ENCODE assay signal across 13 mouse cellular contexts in genomic region chr6:72096217-72096616, GRCm38 (mm10). TPM values are rescaled to one million over a fixed set of nuclear protein-coding genes. Genes with fewer than 3 reads are reported as not detected.
DNase-seq lines count a peak whose midpoint lies in the region; ATAC-seq and TF ChIP-seq lines count a peak whose summit lies in the region.
"Had no signal": no experiment of that assay in that cellular context is flagged by ENCODE, and none has a peak within 500 bp of the region (broad histone marks: within the 10 kb centered on the region; RNA-seq: fewer than 3 reads in every experiment).

No protein-coding gene starts in this region.

- 0 out of 2 replicates have a peak overlapping the region, but pooled peaks have one; percentile 9 for H3K9ac ChIP-seq in hindbrain, embryonic 11.5 days (ENCODE audit: low read depth, low read length)
- H3K9ac ChIP-seq in hindbrain, embryonic 14.5 days: no peak overlapping the region
- H3K9ac ChIP-seq in lung, postnatal 0 days (replicated peaks; ENCODE audit: low read depth): no peak overlapping the region
- H3K9ac ChIP-seq in embryonic facial prominence, embryonic 14.5 days (ENCODE audit: low read depth, low read length): no peak overlapping the region
- H3K9ac ChIP-seq: embryonic facial prominence, embryonic 15.5 days had no signal

- DNase-seq in hindbrain, embryonic 11.5 days (ENCODE audit: low spot score): no peak
- DNase-seq in hindbrain, embryonic 14.5 days (ENCODE audit: low spot score): no peak
- peak; percentile 23 for DNase-seq in lung, postnatal 0 days (ENCODE audit: low spot score)
- DNase-seq in lung, postnatal 14 days: no peak
- DNase-seq in embryonic facial prominence, embryonic 14.5 days (ENCODE audit: low spot score): no peak
- DNase-seq in embryo, embryonic 10.5 days (ENCODE audit: low spot score): no peak
- no peak for DNase-seq in adrenal gland, postnatal 25 days
- DNase-seq: adrenal gland, adult 8-10 months; cerebellum, adult 11 months; thymus, postnatal 4 days had no signal

- no peaks in the 10 kb centered on the region for H3K36me3 ChIP-seq in hindbrain, embryonic 11.5 days (ENCODE audit: control insufficient read depth, insufficient read depth, low read length)
- H3K36me3 ChIP-seq in hindbrain, embryonic 14.5 days (replicated peaks; ENCODE audit: control insufficient read depth, insufficient read depth): no peaks in the 10 kb centered on the region
- H3K36me3 ChIP-seq in lung, postnatal 0 days (ENCODE audit: insufficient read depth, low read length): no peaks in the 10 kb centered on the region
- no peaks in the 10 kb centered on the region for H3K36me3 ChIP-seq in embryonic facial prominence, embryonic 14.5 days (ENCODE audit: control insufficient read depth, insufficient read depth, low read length)
- no peaks in the 10 kb centered on the region for H3K36me3 ChIP-seq in macrophage (ENCODE audit: inconsistent target)
- H3K36me3 ChIP-seq: embryonic facial prominence, embryonic 15.5 days; hindbrain, embryonic 10.5 days had no signal

- no peak overlapping the region for H3K27ac ChIP-seq in hindbrain, embryonic 11.5 days (ENCODE audit: low read depth, low read length)
- no peak overlapping the region for H3K27ac ChIP-seq in hindbrain, embryonic 14.5 days
- peak overlapping the region; percentile 20; the same call in 1 of the 2 replicates for H3K27ac ChIP-seq in lung, postnatal 0 days (ENCODE audit: low read length)
- H3K27ac ChIP-seq in embryonic facial prominence, embryonic 14.5 days (replicated peaks; ENCODE audit: low read depth, low read length): 0 out of 2 replicates have a peak overlapping the region, but pooled peaks have one; percentile 16
- peak overlapping the region; percentile 57 for H3K27ac ChIP-seq in macrophage

- no peak for ATAC-seq in hindbrain, embryonic 11.5 days (ENCODE audit: low FRiP score)
- ATAC-seq in hindbrain, embryonic 14.5 days (ENCODE audit: low FRiP score): no peak
- ATAC-seq in lung, postnatal 0 days: no peak
- ATAC-seq in embryonic facial prominence, embryonic 14.5 days (ENCODE audit: low read depth): no peak

- H3K4me2 ChIP-seq in hindbrain, embryonic 11.5 days (replicated peaks; ENCODE audit: low read depth, low read length): no peak overlapping the region
- H3K4me2 ChIP-seq in hindbrain, embryonic 14.5 days (replicated peaks): no peak overlapping the region
- no peak overlapping the region for H3K4me2 ChIP-seq in lung, postnatal 0 days (replicated peaks; ENCODE audit: low read depth, low read length)
- no peak overlapping the region for H3K4me2 ChIP-seq in embryonic facial prominence, embryonic 14.5 days (ENCODE audit: low read depth, low read length)

- H3K9me3 ChIP-seq in hindbrain, embryonic 11.5 days (ENCODE audit: control insufficient read depth, low read length): no peaks in the 10 kb centered on the region
- no peaks in the 10 kb centered on the region for H3K9me3 ChIP-seq in hindbrain, embryonic 14.5 days (ENCODE audit: control insufficient read depth, low read length)
- no peaks in the 10 kb centered on the region for H3K9me3 ChIP-seq in lung, postnatal 0 days (ENCODE audit: low read length)
- H3K9me3 ChIP-seq in embryonic facial prominence, embryonic 14.5 days (ENCODE audit: control insufficient read depth, low read length): no peaks in the 10 kb centered on the region
- H3K9me3 ChIP-seq: embryonic facial prominence, embryonic 15.5 days; hindbrain, embryonic 10.5 days had no signal

- TF ChIP-seq EP300 in lung, postnatal 0 days (IDR thresholded peaks at IDR 0.05): no peak

- H3K4me3 ChIP-seq in hindbrain, embryonic 11.5 days (ENCODE audit: low read depth, low read length): no peak overlapping the region
- H3K4me3 ChIP-seq in hindbrain, embryonic 14.5 days (replicated peaks; ENCODE audit: low read length): no peak overlapping the region
- no peak overlapping the region for H3K4me3 ChIP-seq in lung, postnatal 0 days (ENCODE audit: low read depth, low read length)
- H3K4me3 ChIP-seq in embryonic facial prominence, embryonic 14.5 days (ENCODE audit: low read depth, low read length): no peak overlapping the region
- no peak overlapping the region for H3K4me3 ChIP-seq in macrophage (ENCODE audit: inconsistent target)

- H3K79me2 ChIP-seq in macrophage (ENCODE audit: inconsistent target): peaks cover 39% of the 10 kb centered on the region

- no peak for TF ChIP-seq CTCF in lung, postnatal 0 days (IDR thresholded peaks at IDR 0.05)

- H3K4me1 ChIP-seq in hindbrain, embryonic 11.5 days (replicated peaks; ENCODE audit: control insufficient read depth, insufficient read depth, low read length): 0 out of 2 replicates have a peak, but pooled peaks cover 6% of the 10 kb centered on the region
- peaks cover 13% of the 10 kb centered on the region for H3K4me1 ChIP-seq in hindbrain, embryonic 14.5 days (replicated peaks; ENCODE audit: control insufficient read depth, insufficient read depth, low read length)
- peaks cover 9% of the 10 kb centered on the region; the same call in 1 of the 2 replicates for H3K4me1 ChIP-seq in lung, postnatal 0 days (ENCODE audit: insufficient read depth, low read depth, low read length)
- H3K4me1 ChIP-seq in embryonic facial prominence, embryonic 14.5 days (ENCODE audit: control insufficient read depth, insufficient read depth, low read length): peaks cover 19% of the 10 kb centered on the region

- H3K27me3 ChIP-seq in hindbrain, embryonic 11.5 days (ENCODE audit: control insufficient read depth, insufficient read depth, low read length): no peaks in the 10 kb centered on the region
- H3K27me3 ChIP-seq in hindbrain, embryonic 14.5 days (ENCODE audit: control insufficient read depth, insufficient read depth, low read length): no peaks in the 10 kb centered on the region
- no peaks in the 10 kb centered on the region for H3K27me3 ChIP-seq in lung, postnatal 0 days (replicated peaks; ENCODE audit: insufficient read depth, low read length)
- no peaks in the 10 kb centered on the region for H3K27me3 ChIP-seq in embryonic facial prominence, embryonic 14.5 days (replicated peaks; ENCODE audit: control insufficient read depth, insufficient read depth, low read length)
- H3K27me3 ChIP-seq: embryonic facial prominence, embryonic 15.5 days had no signal

- WGBS in hindbrain, embryonic 11.5 days: 78% methylated on average over 5 of the region's 5 CpGs
- 80% methylated on average over 5 of the region's 5 CpGs for WGBS in hindbrain, embryonic 14.5 days
- 48% methylated on average over 5 of the region's 5 CpGs for WGBS in lung, postnatal 0 days
- 66% methylated on average over 5 of the region's 5 CpGs for WGBS in embryonic facial prominence, embryonic 14.5 days
- WGBS in macrophage (ENCODE audit: missing documents): 78% methylated on average over 5 of the region's 5 CpGs

RNA-seq across cellular contexts. Expression of gene St3gal5, which starts 1.2 kb away (rescaled TPM):
- 44.0 and 50.4 TPM in 2 replicates for polyA plus RNA-seq in hindbrain, embryonic 11.5 days (2014; fragmentation: Nextera tagmentation; extraction: Ambion mirVana)
- 59.6 and 64.9 TPM in 2 replicates for polyA plus RNA-seq in hindbrain, embryonic 14.5 days (2014; fragmentation: Nextera tagmentation; extraction: Ambion mirVana)
- polyA plus RNA-seq in lung, postnatal 0 days (2015; fragmentation: Nextera tagmentation; extraction: Ambion mirVana): 38.9 and 42.4 TPM in 2 replicates
- polyA plus RNA-seq in embryonic facial prominence, embryonic 14.5 days (2014; fragmentation: Nextera tagmentation; extraction: Ambion mirVana): 31.3 and 33.6 TPM in 2 replicates
- 100 to 1,000 TPM in 2 of 26 experiments, 10 to 100 TPM in 21, 1 to 10 TPM in 3; 6.6 to 157 (median 26.2) TPM for total RNA-seq in macrophage (2018; cell fraction: chromatin; rRNA removed)
- 100 to 1,000 TPM in 1 of 26 experiments, 10 to 100 TPM in 25; 16.9 to 133 (median 47.2) TPM for total RNA-seq in macrophage (2018; cell fraction: cytosol; rRNA removed)
- 100 to 1,000 TPM in 4 of 26 experiments, 10 to 100 TPM in 22; 13.1 to 212 (median 57.6) TPM for total RNA-seq in macrophage (2018; cell fraction: nucleus; rRNA removed)
- polyA plus RNA-seq in macrophage (2018): 13.3 to 105 TPM (median 18.9 TPM) in 3 replicates
- 93.4 and 102 TPM in 2 replicates for total RNA-seq in adrenal gland, postnatal 25 days (2021)

Comparison
In these comparisons a context has a peak if more than half of its experiments do, and no peak if none do; other contexts are left out.
1. H3K27ac ChIP-seq: peak in lung, postnatal 0 days (single experiment), embryonic facial prominence, embryonic 14.5 days (single experiment) and macrophage (single experiment); none in hindbrain, embryonic 11.5 days (single experiment) and hindbrain, embryonic 14.5 days (single experiment).